Mouse (Mus musculus) thymus, postnatal 36 days (tissue): ENCODE results near the gene Pde5a.

ENCODE experiments used
- DNase-seq, 2 experiments: peaks; one replicate each; pipeline ENCODE4 v3.0.0; 2022; ENCODE audit warnings: mixed read lengths in 2 of 2

The Pde5a gene

GRCm38 (mm10) chr3:122728852-122729600 lies at the start of gene Pde5a:
Gene Pde5a, plus strand, starts transcription at chr3:122728947.
- DNase-seq, result peak; percentile 85

- no peak for DNase-seq
Measured at GRCm38 (mm10) chr3:122680851-122681250, 47.9 kb upstream of the Pde5a start.

GRCm38 (mm10) chr3:122682352-122682751 lies 46.4 kb upstream of the Pde5a start:
- DNase-seq, result no peak

GRCm38 (mm10) chr3:122684832-122685231 lies 43.9 kb upstream of the Pde5a start:
- no peak for DNase-seq

- DNase-seq, result no peak
Measured at GRCm38 (mm10) chr3:122693039-122693438, 35.7 kb upstream of the Pde5a start.

- no peak for DNase-seq
Measured at GRCm38 (mm10) chr3:122695870-122696269, 32.9 kb upstream of the Pde5a start.

GRCm38 (mm10) chr3:122696672-122697071 lies 32.1 kb upstream of the Pde5a start:
- DNase-seq, result no peak

- DNase-seq, result no peak
Measured at GRCm38 (mm10) chr3:122704209-122704608, 24.5 kb upstream of the Pde5a start.

GRCm38 (mm10) chr3:122705246-122705645 lies 23.5 kb upstream of the Pde5a start:
- DNase-seq, result no peak

- DNase-seq, result no peak
Measured at GRCm38 (mm10) chr3:122708485-122708884, 20.3 kb upstream of the Pde5a start.

- no peak for DNase-seq
Measured at GRCm38 (mm10) chr3:122710141-122710540, 18.6 kb upstream of the Pde5a start.

- no peak for DNase-seq
Measured at GRCm38 (mm10) chr3:122718631-122719030, 10.1 kb upstream of the Pde5a start.

GRCm38 (mm10) chr3:122721522-122721921 lies 7.2 kb upstream of the Pde5a start:
- no peak for DNase-seq

- peak in 1 of 2 experiments; percentile 62 for DNase-seq
Measured at GRCm38 (mm10) chr3:122729601-122729959, 833 bp downstream of the Pde5a start.

GRCm38 (mm10) chr3:122729960-122730740 lies 1.4 kb downstream of the Pde5a start:
- peak; percentile 66 to 72 for DNase-seq

- no peak for DNase-seq
Measured at GRCm38 (mm10) chr3:122730741-122731235, 2.0 kb downstream of the Pde5a start.

- DNase-seq, result no peak
Measured at GRCm38 (mm10) chr3:122733806-122734205, 5.1 kb downstream of the Pde5a start.

- no peak for DNase-seq
Measured at GRCm38 (mm10) chr3:122734329-122734728, 5.6 kb downstream of the Pde5a start.

- DNase-seq, result no peak
Measured at GRCm38 (mm10) chr3:122739460-122739859, 10.7 kb downstream of the Pde5a start.

GRCm38 (mm10) chr3:122744265-122744664 lies 15.5 kb downstream of the Pde5a start:
- no peak for DNase-seq

- DNase-seq, result no peak
Measured at GRCm38 (mm10) chr3:122747921-122748700, 19.4 kb downstream of the Pde5a start.

GRCm38 (mm10) chr3:122763240-122763761 lies 34.6 kb downstream of the Pde5a start:
- no peak for DNase-seq

- no peak for DNase-seq
Measured at GRCm38 (mm10) chr3:122763768-122764167, 35.0 kb downstream of the Pde5a start.
